Comparison of ENCODE assay signal across 8 mouse cellular contexts in genomic region chr15:83510805-83511405, GRCm38 (mm10). TPM values are rescaled to one million over a fixed set of nuclear protein-coding genes. Genes with fewer than 3 reads are reported as not detected.
A peak's percentile ranks its signal among the peaks of the same experiment; 100 is the strongest.
DNase-seq lines count a peak whose midpoint lies in the region; ATAC-seq lines count a peak whose summit lies in the region.

Ttll1 (minus strand) TSS chr15:83510893.

- 11% methylated on average over 41 of the region's 41 CpGs for WGBS in intestine, embryonic 14.5 days

- peak; percentile 96 for DNase-seq in adrenal gland, adult 18-20 months (ENCODE audit: low spot score in 2 of 2)
- DNase-seq in embryo, embryonic 11 days = peak; percentile 97
- peak; percentile 93 for DNase-seq in gastrocnemius, postnatal 25 days
- peak; percentile 95 for DNase-seq in intestine, embryonic 14.5 days (ENCODE audit: low spot score)
- peak; percentile 95 to 96 for DNase-seq in left cerebral cortex, postnatal 14 days (ENCODE audit: low spot score in 2 of 2)
- DNase-seq in mesoderm, embryonic 11.5 days (ENCODE audit: low read depth, low spot score) = peak; percentile 96
- DNase-seq in right cerebral cortex, postnatal 36 days (ENCODE audit: low spot score in 2 of 2) = peak; percentile 92 to 93
- peak; percentile 94 for DNase-seq in yolk sac, embryonic 10.5 days (ENCODE audit: low spot score)

- no peaks in the 10 kb centered on the region; the same call in 1 of the 2 replicates for H3K27me3 ChIP-seq in intestine, embryonic 14.5 days (replicated peaks; ENCODE audit: control insufficient read depth, insufficient read depth, low read length)

- 0 out of 2 replicates have a peak within 1 kb of the TSS, but pooled peaks have one; percentile 33 for H3K27ac ChIP-seq in intestine, embryonic 14.5 days (ENCODE audit: low read depth)

- peak within 1 kb of the TSS; percentile 44 for H3K9ac ChIP-seq in intestine, embryonic 14.5 days (ENCODE audit: low read length)

- peak; percentile 95 for ATAC-seq in intestine, embryonic 14.5 days (replicated peaks; ENCODE audit: low FRiP score, low TSS enrichment, low read depth)

- no peaks in the 10 kb centered on the region for H3K36me3 ChIP-seq in intestine, embryonic 14.5 days (ENCODE audit: control insufficient read depth, insufficient read depth, low read length)

- no peaks in the 10 kb centered on the region for H3K9me3 ChIP-seq in intestine, embryonic 14.5 days (ENCODE audit: control insufficient read depth, low read length)

- H3K4me2 ChIP-seq in intestine, embryonic 14.5 days (ENCODE audit: low read length) = peak within 1 kb of the TSS; percentile 82

- H3K4me3 ChIP-seq in intestine, embryonic 14.5 days (ENCODE audit: low read depth, low read length) = peak within 1 kb of the TSS; percentile 61

- intact Hi-C loops in left cerebral cortex, postnatal 14 days (cut with DNase I) = loop anchor here (10.0 kb wide), 2 partner anchors 356 to 696 kb away; no protein-coding TSS in a partner anchor

- no peaks in the 10 kb centered on the region for H3K4me1 ChIP-seq in intestine, embryonic 14.5 days (replicated peaks; ENCODE audit: control insufficient read depth, insufficient read depth, low read length)

RNA-seq across cellular contexts. Expression of gene Ttll1, which starts in this region (rescaled TPM):
- total RNA-seq in adrenal gland, adult 18-20 months (2021) = 1 to 10 TPM; 6.9 to 8.8 TPM
- total RNA-seq in gastrocnemius, postnatal 25 days (2021) = 1 to 10 TPM; 2.2 to 6.3 TPM
- 12.6 and 15.3 TPM in 2 replicates for polyA plus RNA-seq in intestine, embryonic 14.5 days (2014; fragmentation: Nextera tagmentation; extraction: Ambion mirVana)
- total RNA-seq in left cerebral cortex, postnatal 14 days (2021) = 10 to 100 TPM; 53.9 to 56.3 TPM

Comparison
In these comparisons a context has a peak if more than half of its experiments do, and no peak if none do; other contexts are left out.
1. Peak in every context shown above with its lines: DNase-seq, ATAC-seq, H3K4me3 ChIP-seq and H3K27ac ChIP-seq.
2. RNA of gene Ttll1 (total RNA-seq): 53.9 to 56.3 TPM in left cerebral cortex, postnatal 14 days; 6.9 to 8.8 TPM in adrenal gland, adult 18-20 months and 2.2 to 6.3 TPM in gastrocnemius, postnatal 25 days; every median in the first group is over 4 times any median in the second.